Mouse (Mus musculus): Measurements from ENCODE around the gene Samd10. TPM values are rescaled to one million over a fixed set of nuclear protein-coding genes. Genes with fewer than 3 reads are reported as not detected.

Gene Samd10
- polyA plus RNA-seq, 2 experiments, result 1.5 to 1.6 TPM

- Histone ChIP-seq H3K4me2 (ENCODE audit: low read depth) (peak within 1 kb of the TSS; percentile 85), H3K4me1 (replicated peaks; ENCODE audit: control insufficient read depth in 2 of 2, insufficient read depth in 2 of 2, low read length in 1 of 2) (peaks cover 13 to 17% of the 10 kb centered on the region in 2 experiments), H3K4me3 (ENCODE audit: insufficient read depth in 1 of 2, low read depth in 2 of 2, low read length in 2 of 2) (peak within 1 kb of the TSS; percentile 56 to 71), H3K36me3 (replicated peaks; ENCODE audit: control insufficient read depth, insufficient read depth, low read depth) (no peaks in the 10 kb centered on the region; the same call in 1 of the 2 replicates), H3K9ac (replicated peaks) (peak within 1 kb of the TSS; percentile 85), H3K9me3 (ENCODE audit: control insufficient read depth, low read length) (no peaks in the 10 kb centered on the region), H3K27me3 (ENCODE audit: control insufficient read depth, insufficient read depth, low read length) (no peaks in the 10 kb centered on the region), H3K27ac (peak within 1 kb of the TSS; percentile 41)
- DNase-seq (ENCODE audit: low read depth in 3 of 3, low spot score in 3 of 3), result no peak
- ATAC-seq (ENCODE audit: insufficient read depth), result peak; percentile 46
- TF ChIP-seq CTCF (IDR thresholded peaks at IDR 0.05; ENCODE audit: low read depth) (no peak), EP300 (IDR thresholded peaks at IDR 0.05; ENCODE audit: low read depth) (no peak)
- under 1% methylated on average over 88 of the region's 97 CpGs for WGBS (ENCODE audit: insufficient replicate concordance)
Measured at GRCm38 (mm10) chr2:181592231-181593041, 6.6 kb downstream of the Samd10 start, which contains the start of gene Zfp512b. Gene Zfp512b, minus strand, starts transcription at chr2:181592803.

- H3K4me1 ChIP-seq (replicated peaks; ENCODE audit: control insufficient read depth in 2 of 2, insufficient read depth in 2 of 2, low read length in 1 of 2), result peaks cover 13 to 17% of the 10 kb centered on the region in 2 experiments
- no peaks in the 10 kb centered on the region for H3K27me3 ChIP-seq (ENCODE audit: control insufficient read depth, insufficient read depth, low read length)
- H3K4me2 ChIP-seq (ENCODE audit: low read depth), result peak within 1 kb of the TSS; percentile 85
- H3K27ac ChIP-seq, result peak within 1 kb of the TSS; percentile 41
- H3K36me3 ChIP-seq (replicated peaks; ENCODE audit: control insufficient read depth, insufficient read depth, low read depth), result peaks cover 3% of the 10 kb centered on the region
- ATAC-seq (ENCODE audit: insufficient read depth), result peak; percentile 13; the same call in 1 of the 2 replicates
- H3K9me3 ChIP-seq (ENCODE audit: control insufficient read depth, low read length), result no peaks in the 10 kb centered on the region
- H3K9ac ChIP-seq (replicated peaks), result peak within 1 kb of the TSS; percentile 85
- 9% methylated on average over 5 of the region's 5 CpGs for WGBS (ENCODE audit: insufficient replicate concordance)
- peak within 1 kb of the TSS; percentile 56 to 71 for H3K4me3 ChIP-seq (ENCODE audit: insufficient read depth in 1 of 2, low read depth in 2 of 2, low read length in 2 of 2)
- DNase-seq (ENCODE audit: low read depth in 3 of 3, low spot score in 3 of 3), result no peak
- TF ChIP-seq CTCF (IDR thresholded peaks at IDR 0.05; ENCODE audit: low read depth), result no peak
- no peak for TF ChIP-seq EP300 (IDR thresholded peaks at IDR 0.05; ENCODE audit: low read depth)
Measured at GRCm38 (mm10) chr2:181591528-181592085, 7.4 kb downstream of the Samd10 start, which contains the start of gene Prpf6. Gene Prpf6, plus strand, starts transcription at chr2:181591868.

- no peak for DNase-seq (ENCODE audit: low read depth in 3 of 3, low spot score in 3 of 3)
- 67% methylated on average over 5 of the region's 5 CpGs for WGBS (ENCODE audit: insufficient replicate concordance)
- peaks cover 3% of the 10 kb centered on the region for H3K36me3 ChIP-seq (replicated peaks; ENCODE audit: control insufficient read depth, insufficient read depth, low read depth)
- no peak overlapping the region for H3K9ac ChIP-seq (replicated peaks)
- no peaks in the 10 kb centered on the region for H3K27me3 ChIP-seq (ENCODE audit: control insufficient read depth, insufficient read depth, low read length)
- TF ChIP-seq EP300 (IDR thresholded peaks at IDR 0.05; ENCODE audit: low read depth) (no peak), CTCF (IDR thresholded peaks at IDR 0.05; ENCODE audit: low read depth) (no peak)
- peak overlapping the region; percentile 8; the same call in 1 of the 2 replicates for H3K4me2 ChIP-seq (ENCODE audit: low read depth)
- H3K27ac ChIP-seq, result no peak overlapping the region
- ATAC-seq (ENCODE audit: insufficient read depth), result no peak
- no peak overlapping the region for H3K4me3 ChIP-seq (ENCODE audit: insufficient read depth in 1 of 2, low read depth in 2 of 2, low read length in 2 of 2)
- no peaks in the 10 kb centered on the region for H3K9me3 ChIP-seq (ENCODE audit: control insufficient read depth, low read length)
- H3K4me1 ChIP-seq (replicated peaks; ENCODE audit: control insufficient read depth in 2 of 2, insufficient read depth in 2 of 2, low read length in 1 of 2), result peaks cover 13 to 17% of the 10 kb centered on the region in 2 experiments
Measured at GRCm38 (mm10) chr2:181590471-181590870, 8.5 kb downstream of the Samd10 start.

GRCm38 (mm10) chr2:181589732-181590105, 9.3 kb downstream of the Samd10 start:
- H3K4me3 ChIP-seq (ENCODE audit: insufficient read depth in 1 of 2, low read depth in 2 of 2, low read length in 2 of 2), result no peak overlapping the region
- H3K27me3 ChIP-seq (ENCODE audit: control insufficient read depth, insufficient read depth, low read length), result no peaks in the 10 kb centered on the region
- TF ChIP-seq EP300 (IDR thresholded peaks at IDR 0.05; ENCODE audit: low read depth) (no peak), CTCF (IDR thresholded peaks at IDR 0.05; ENCODE audit: low read depth) (no peak)
- 89% methylated on average over 9 of the region's 9 CpGs for WGBS (ENCODE audit: insufficient replicate concordance)
- peaks cover 3% of the 10 kb centered on the region for H3K36me3 ChIP-seq (replicated peaks; ENCODE audit: control insufficient read depth, insufficient read depth, low read depth)
- H3K27ac ChIP-seq, result no peak overlapping the region
- ATAC-seq (ENCODE audit: insufficient read depth) (no peak), DNase-seq (ENCODE audit: low read depth in 3 of 3, low spot score in 3 of 3) (no peak)
- no peak overlapping the region for H3K9ac ChIP-seq (replicated peaks)
- peaks cover 13 to 17% of the 10 kb centered on the region in 2 experiments for H3K4me1 ChIP-seq (replicated peaks; ENCODE audit: control insufficient read depth in 2 of 2, insufficient read depth in 2 of 2, low read length in 1 of 2)
- no peaks in the 10 kb centered on the region for H3K9me3 ChIP-seq (ENCODE audit: control insufficient read depth, low read length)
- no peak overlapping the region for H3K4me2 ChIP-seq (ENCODE audit: low read depth)
